Mouse (Mus musculus) ES-E14 (cell line): Measurements from ENCODE around the gene Lsm6. TPM values are rescaled to one million over a fixed set of nuclear protein-coding genes. Genes with fewer than 3 reads are reported as not detected.

Experiments
- DNase-seq: peaks from one replicate; pipeline ENCODE4 v3.0.0-alpha.2; 2013; ENCODE audit warnings: low read depth, low spot score
- H3K27ac ChIP-seq: 2 replicates; pipeline ENCODE4 v1.5.1; 2012; ENCODE audit warnings: low read depth, mild to moderate bottlenecking, low read length, moderate library complexity, mixed read lengths; ENCODE audit not compliant: poor library complexity, insufficient read depth, severe bottlenecking
- H3K36me3 ChIP-seq: 2 replicates; pipeline ENCODE4 v1.6.1; 2012; ENCODE audit warnings: mild to moderate bottlenecking, low read length, moderate library complexity, mixed read lengths; ENCODE audit not compliant: control insufficient read depth, poor library complexity, insufficient read depth, severe bottlenecking
- H3K4me1 ChIP-seq, 2 experiments: fragments of 150-350 bp in 1 of 2; sonication (generic) in 1 of 2; 2 replicates each; pipeline ENCODE4 v1.6.1; 2012; ENCODE audit warnings: low read length in 2 of 2, mild to moderate bottlenecking in 1 of 2, mixed read lengths in 1 of 2; ENCODE audit not compliant: control insufficient read depth in 2 of 2, insufficient read depth in 2 of 2, poor library complexity in 1 of 2
- H3K4me3 ChIP-seq, 2 experiments: fragments of 150-350 bp in 1 of 2; sonication (generic) in 1 of 2; 2 replicates each; pipeline ENCODE4 v1.5.1; 2012; ENCODE audit warnings: low read length in 2 of 2, low read depth in 1 of 2, mild to moderate bottlenecking in 1 of 2, mixed read lengths in 1 of 2; ENCODE audit not compliant: insufficient read depth in 1 of 2, poor library complexity in 1 of 2, severe bottlenecking in 1 of 2
- H3K9ac ChIP-seq: 2 replicates; pipeline ENCODE4 v1.6.1; 2012; ENCODE audit warnings: low read depth, mild to moderate bottlenecking, low read length, mixed read lengths; ENCODE audit not compliant: poor library complexity, insufficient read depth, severe bottlenecking
- H3K9me3 ChIP-seq: fragments of 150-350 bp; sonication (generic); 2 replicates; pipeline ENCODE4 v1.6.1; 2012; ENCODE audit warnings: low read depth, mild to moderate bottlenecking, low read length; ENCODE audit not compliant: control insufficient read depth, insufficient read depth
- CHD2 ChIP-seq: IDR thresholded peaks from 2 replicates; pipeline ENCODE4 v1.6.1; 2014; ENCODE audit warnings: mild to moderate bottlenecking, low read depth, low read length, inconsistent platforms
- HCFC1 ChIP-seq: IDR thresholded peaks from 2 replicates; pipeline ENCODE4 v1.6.1; 2012; ENCODE audit warnings: low read length, inconsistent platforms, borderline replicate concordance; ENCODE audit not compliant: insufficient read depth
- MAFK ChIP-seq: IDR thresholded peaks from 2 replicates; pipeline ENCODE4 v1.6.1; 2014; ENCODE audit warnings: mild to moderate bottlenecking, low read depth, low read length, inconsistent platforms; ENCODE audit not compliant: insufficient read depth
- ZC3H11A ChIP-seq: IDR thresholded peaks from 2 replicates; pipeline ENCODE4 v1.6.1; 2012; ENCODE audit warnings: low read depth, mild to moderate bottlenecking, inconsistent platforms, low read length, borderline replicate concordance
- ZNF384 ChIP-seq: IDR thresholded peaks from 2 replicates; pipeline ENCODE4 v1.6.1; 2012; ENCODE audit warnings: low read depth, low read length, inconsistent platforms
- in situ Hi-C, 2 experiments: fragments of 600-800 bp; cut with MboI; formaldehyde crosslinking; loops; one replicate each; pipeline ENCODE4 v1.15.1; 2025; ENCODE audit warnings: low sequenced_read_pairs in 2 of 2, inconsistent platforms in 1 of 2; ENCODE audit not compliant: unreplicated experiment in 2 of 2
- total RNA-seq: library from RNA; depleted of rRNA; stranded (reverse); fragments of 300-350 nt; gene quantifications from 2 replicates; pipeline ENCODE4 v1.2.3, GENCODE M21; 2012

Gene Lsm6
- total RNA-seq, 1 experiment = 58.3 TPM

GRCm38 (mm10) chr8:78814743-78815142 lies 6.2 kb downstream of the Lsm6 start:
- H3K4me1 ChIP-seq = peaks cover 7 to 8% of the 10 kb centered on the region in 2 experiments; a peak in 1 of 4 replicates
- no peak for DNase-seq
- no peak overlapping the region for H3K4me3 ChIP-seq
- no peak overlapping the region for H3K9ac ChIP-seq
- peaks cover 24% of the 10 kb centered on the region for H3K36me3 ChIP-seq
- in situ Hi-C loops = no loop called here
- TF ChIP-seq ZC3H11A = no peak
- no peak for TF ChIP-seq CHD2
- peak; percentile 60; the same call in 1 of the 2 replicates for TF ChIP-seq MAFK
- no peak for TF ChIP-seq HCFC1
- H3K9me3 ChIP-seq = no peaks in the 10 kb centered on the region
- no peak overlapping the region for H3K27ac ChIP-seq

- DNase-seq = no peak
- no peak overlapping the region for H3K27ac ChIP-seq
Observed at GRCm38 (mm10) chr8:78813021-78813420, 7.9 kb downstream of the Lsm6 start.

GRCm38 (mm10) chr8:78812446-78812845 lies 8.5 kb downstream of the Lsm6 start:
- no peaks in the 10 kb centered on the region for H3K9me3 ChIP-seq
- TF ChIP-seq ZC3H11A = no peak
- no peak for TF ChIP-seq CHD2
- no peak for TF ChIP-seq MAFK
- no peak for TF ChIP-seq HCFC1
- TF ChIP-seq ZNF384 = no peak
- in situ Hi-C loops = no loop called here
- no peak for DNase-seq
- no peak overlapping the region for H3K27ac ChIP-seq
- peaks cover 27% of the 10 kb centered on the region for H3K36me3 ChIP-seq
- no peak overlapping the region for H3K9ac ChIP-seq
- no peak overlapping the region for H3K4me3 ChIP-seq
- no peaks in the 10 kb centered on the region for H3K4me1 ChIP-seq

More at GRCm38 (mm10) chr8:78813021-78813420, 7.9 kb downstream of the Lsm6 start:
- in situ Hi-C loops = no loop called here
- TF ChIP-seq ZC3H11A (no peak), ZNF384 (no peak), MAFK (no peak), HCFC1 (no peak), CHD2 (no peak)
- Histone ChIP-seq H3K36me3 (peaks cover 26% of the 10 kb centered on the region), H3K4me3 (no peak overlapping the region), H3K9me3 (no peaks in the 10 kb centered on the region), H3K4me1 (no peaks in the 10 kb centered on the region), H3K9ac (no peak overlapping the region)

- peaks cover 31% of the 10 kb centered on the region for H3K36me3 ChIP-seq
- no peak overlapping the region for H3K27ac ChIP-seq
- no peaks in the 10 kb centered on the region for H3K4me1 ChIP-seq
- no peak for DNase-seq
- in situ Hi-C loops = no loop called here
- no peak overlapping the region for H3K9ac ChIP-seq
- H3K4me3 ChIP-seq = no peak overlapping the region
- TF ChIP-seq HCFC1 (no peak), MAFK (peak; percentile 99)
- H3K9me3 ChIP-seq = no peaks in the 10 kb centered on the region
Observed at GRCm38 (mm10) chr8:78811748-78812147, 9.2 kb downstream of the Lsm6 start.

- Histone ChIP-seq H3K4me3 (no peak overlapping the region), H3K9ac (no peak overlapping the region), H3K9me3 (no peaks in the 10 kb centered on the region), H3K27ac (no peak overlapping the region), H3K36me3 (peaks cover 39% of the 10 kb centered on the region), H3K4me1 (no peaks in the 10 kb centered on the region)
- in situ Hi-C loops = no loop called here
- TF ChIP-seq ZC3H11A (no peak), ZNF384 (no peak), MAFK (no peak), HCFC1 (no peak), CHD2 (no peak)
- no peak for DNase-seq
Observed at GRCm38 (mm10) chr8:78810207-78810675, 10.7 kb downstream of the Lsm6 start.
